Mouse (Mus musculus): ENCODE data around the gene Bag2.

GRCm38 (mm10) chr1:33763826-33764225, 6.2 kb upstream of the Bag2 start:
- TF ChIP-seq CHD2 (IDR thresholded peaks at IDR 0.05; ENCODE audit: low read depth, low read length) (no peak), HCFC1 (IDR thresholded peaks at IDR 0.05; ENCODE audit: borderline replicate concordance, insufficient read depth, low read length) (no peak)
